Mouse (Mus musculus) adrenal gland, postnatal 25 days (tissue): ENCODE results near the gene Rps21. TPM values are rescaled to one million over a fixed set of nuclear protein-coding genes. Genes with fewer than 3 reads are reported as not detected.
A peak's percentile ranks its signal among the peaks of the same experiment; 100 is the strongest.

Experiments used
- DNase-seq: peaks from one replicate; pipeline ENCODE4 v3.0.0; 2021; ENCODE audit warnings: mixed read lengths
- long read RNA-seq: library from polyadenylated mRNA; stranded (forward); transcript quantifications from one replicate; pipeline ENCODE4 v2.0.0, GENCODE M21; 2021
- total RNA-seq: library from RNA; stranded (reverse); gene quantifications from 2 replicates; pipeline ENCODE4 v1.2.3, GENCODE M21; 2021

Rps21 gene
- total RNA-seq = 728 and 789 TPM in 2 replicates
- long read RNA-seq, transcript Rps21-201 (6 exons, 394 nt) = major isoform, 44 of 127 reads
- long read RNA-seq, partial matches to known transcripts = 83 of 127 reads
- long read RNA-seq, other reads (novel, unspliced or antisense) = 0 of 127 reads

- DNase-seq = peak; percentile 96
Measured at GRCm38 (mm10) chr2:180257001-180257521, at the start of gene Rps21. TSS of gene Rps21 (plus strand) at chr2:180257377.

DNA sequence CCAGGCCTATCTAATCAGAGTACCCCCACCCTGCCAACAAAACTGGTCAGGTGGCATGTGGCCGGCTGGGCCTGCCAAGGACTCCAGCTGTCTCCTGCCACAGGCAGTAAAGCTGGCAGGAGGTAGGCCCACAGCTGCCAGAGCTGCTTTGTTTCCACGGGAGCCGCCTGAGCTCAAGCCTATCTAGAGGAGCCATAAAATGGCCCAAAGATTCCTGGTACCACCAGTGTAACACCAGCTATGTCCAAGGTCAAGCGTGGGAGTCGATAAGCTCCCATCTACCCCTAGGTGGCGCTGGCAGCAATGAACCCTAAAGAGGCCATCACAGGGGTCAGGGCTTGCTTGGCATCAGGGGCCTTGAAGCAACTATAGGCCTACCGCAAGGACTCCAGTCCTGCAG, 49.3 kb upstream of the Rps21 start:
- DNase-seq = peak; percentile 68

DNA sequence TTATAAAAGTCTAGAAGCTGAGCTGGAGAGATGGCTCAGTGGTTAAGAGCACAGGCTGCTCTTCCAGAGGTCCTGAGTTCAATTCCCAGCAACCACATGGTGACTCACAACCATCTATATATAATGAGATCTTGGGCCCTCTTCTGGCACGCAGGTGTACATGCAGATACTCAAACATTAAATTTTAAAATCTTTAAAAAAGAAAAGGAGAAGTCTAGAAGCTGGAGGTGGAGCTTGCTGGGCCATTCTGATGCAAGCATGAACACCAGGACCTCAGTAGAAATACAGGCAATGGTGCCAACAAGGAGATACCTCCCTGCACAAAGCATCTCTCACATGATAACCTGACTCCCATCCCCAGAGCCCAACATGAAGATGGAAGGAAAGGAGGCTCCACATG, 48.2 kb upstream of the Rps21 start:
- no peak for DNase-seq

DNA sequence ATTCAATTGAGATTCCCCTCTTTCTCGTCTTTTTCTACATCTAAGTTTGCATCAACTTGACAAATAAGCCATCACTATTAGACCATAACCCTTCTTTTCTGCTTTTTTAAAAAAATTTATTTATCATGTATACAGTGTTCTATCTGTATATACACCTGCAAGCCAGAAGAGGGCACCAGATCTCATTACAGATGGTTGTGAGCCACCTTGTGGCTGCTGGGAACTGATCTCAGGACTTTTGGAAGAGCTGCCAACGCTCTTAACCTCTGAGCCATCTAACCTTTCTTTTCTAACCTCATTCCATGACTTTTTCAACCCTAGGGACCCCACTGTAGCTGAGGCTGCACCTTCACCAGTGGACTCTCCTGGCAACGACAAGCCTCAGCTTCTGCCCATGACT, 44.9 kb upstream of the Rps21 start:
- DNase-seq = no peak

DNA sequence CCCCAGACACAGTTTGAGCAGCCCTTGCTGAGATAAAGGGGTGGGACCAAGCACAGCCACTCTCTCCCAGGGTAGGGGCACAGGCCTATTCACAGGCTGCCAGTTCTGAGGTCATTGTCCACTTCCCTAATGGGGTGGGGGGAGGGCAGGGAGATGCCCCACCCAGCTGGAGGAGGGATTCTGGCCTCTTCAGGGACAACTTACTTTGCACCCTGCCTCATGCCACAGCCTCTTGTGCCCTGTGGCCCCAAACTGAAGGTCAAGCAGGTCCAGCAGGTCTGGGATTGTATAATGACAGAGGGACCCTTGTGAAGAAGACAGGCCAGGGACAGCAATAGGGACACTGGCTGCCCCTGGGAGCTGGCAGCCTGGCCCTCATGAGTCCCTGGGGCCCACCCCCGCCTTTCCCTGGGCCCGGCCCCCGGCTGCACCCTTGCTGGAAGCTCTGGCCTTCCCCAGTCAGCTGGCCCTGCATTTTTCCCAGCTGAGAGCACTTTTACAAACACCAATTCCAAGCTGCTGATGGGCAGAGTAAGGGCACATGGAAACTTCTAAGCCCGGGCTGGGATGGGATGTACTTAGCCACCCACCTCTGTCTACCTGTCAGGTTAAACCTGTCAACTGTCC, 42.7 kb upstream of the Rps21 start:
- peak; percentile 55 for DNase-seq

- peak; percentile 54 for DNase-seq
Measured at GRCm38 (mm10) chr2:180215011-180215461, 42.1 kb upstream of the Rps21 start.

DNA sequence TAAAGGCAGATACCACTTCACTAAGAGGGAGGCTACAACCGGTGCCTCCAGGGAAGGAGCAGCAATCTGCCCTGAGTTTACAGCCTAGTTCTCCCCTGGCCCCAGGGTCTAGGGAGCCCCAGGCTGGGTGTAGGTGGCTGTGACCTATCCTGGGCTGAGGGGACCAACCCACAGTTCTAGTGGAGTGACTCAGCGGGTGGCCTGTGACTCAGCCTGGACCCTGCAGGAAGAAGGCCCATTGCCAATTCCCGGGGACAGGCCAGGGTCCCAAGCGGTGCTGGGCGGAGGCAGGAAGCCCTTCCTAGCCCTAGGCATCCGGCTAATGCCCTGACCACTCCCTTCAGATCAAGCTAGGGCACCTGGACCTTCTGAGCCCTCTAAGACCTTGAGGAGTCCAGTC, 41.2 kb upstream of the Rps21 start:
- DNase-seq = peak; percentile 82

DNA sequence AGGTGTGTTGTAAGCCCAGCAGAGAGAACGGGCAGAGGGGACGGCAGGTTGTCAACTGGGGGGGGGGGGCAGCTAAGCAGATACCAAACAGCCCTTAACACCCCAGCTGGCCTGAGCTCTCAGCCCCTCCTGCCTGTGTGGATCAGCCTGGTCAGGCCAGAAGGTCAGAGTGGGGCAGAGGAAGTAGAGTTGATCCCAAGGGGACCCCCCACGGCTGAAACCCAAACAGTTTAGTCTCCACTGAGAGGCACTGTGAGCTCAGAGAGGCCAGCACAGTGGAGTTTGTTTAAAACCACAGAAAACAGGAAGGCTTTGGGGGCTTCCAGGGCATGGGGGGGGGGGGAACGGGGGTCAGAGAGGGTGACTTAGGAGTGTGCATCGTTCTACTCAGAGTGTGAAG, 40.3 kb upstream of the Rps21 start:
- DNase-seq = no peak

GRCm38 (mm10) chr2:180217587-180217986, 39.6 kb upstream of the Rps21 start:
- DNase-seq = peak; percentile 76

GRCm38 (mm10) chr2:180218241-180218640, 38.9 kb upstream of the Rps21 start:
- DNase-seq = no peak

- DNase-seq = peak; percentile 44
Measured at GRCm38 (mm10) chr2:180218677-180219076, 38.5 kb upstream of the Rps21 start.

GRCm38 (mm10) chr2:180219145-180219943, 37.8 kb upstream of the Rps21 start:
- DNase-seq = no peak

DNA sequence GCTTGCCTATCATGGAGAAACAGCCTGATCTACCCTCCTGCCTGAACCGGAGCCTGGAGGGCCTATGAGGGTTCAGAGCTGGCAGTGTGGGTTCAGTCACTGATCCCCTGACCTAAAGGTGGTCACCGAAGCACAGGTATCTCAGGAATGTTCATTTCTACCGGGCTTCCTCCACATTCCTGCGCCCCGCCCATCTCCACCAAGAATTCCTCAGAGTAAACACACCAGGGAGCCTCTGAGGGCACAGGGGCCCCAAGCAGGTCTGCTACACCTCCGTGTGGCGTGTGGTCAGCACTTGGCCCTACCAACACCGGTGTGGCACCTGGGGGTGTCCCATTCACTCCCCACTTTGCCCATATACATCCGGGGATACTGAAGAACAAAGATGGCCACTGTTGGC, 37.0 kb upstream of the Rps21 start:
- DNase-seq = no peak

- no peak for DNase-seq
Measured at GRCm38 (mm10) chr2:180221051-180221450, 36.1 kb upstream of the Rps21 start.

- DNase-seq = no peak
Measured at GRCm38 (mm10) chr2:180222250-180222649, 34.9 kb upstream of the Rps21 start.

- DNase-seq = no peak
Measured at GRCm38 (mm10) chr2:180224647-180225043, 32.5 kb upstream of the Rps21 start.

- DNase-seq = peak; percentile 53
Measured at GRCm38 (mm10) chr2:180225044-180225761, 32.0 kb upstream of the Rps21 start.

DNA sequence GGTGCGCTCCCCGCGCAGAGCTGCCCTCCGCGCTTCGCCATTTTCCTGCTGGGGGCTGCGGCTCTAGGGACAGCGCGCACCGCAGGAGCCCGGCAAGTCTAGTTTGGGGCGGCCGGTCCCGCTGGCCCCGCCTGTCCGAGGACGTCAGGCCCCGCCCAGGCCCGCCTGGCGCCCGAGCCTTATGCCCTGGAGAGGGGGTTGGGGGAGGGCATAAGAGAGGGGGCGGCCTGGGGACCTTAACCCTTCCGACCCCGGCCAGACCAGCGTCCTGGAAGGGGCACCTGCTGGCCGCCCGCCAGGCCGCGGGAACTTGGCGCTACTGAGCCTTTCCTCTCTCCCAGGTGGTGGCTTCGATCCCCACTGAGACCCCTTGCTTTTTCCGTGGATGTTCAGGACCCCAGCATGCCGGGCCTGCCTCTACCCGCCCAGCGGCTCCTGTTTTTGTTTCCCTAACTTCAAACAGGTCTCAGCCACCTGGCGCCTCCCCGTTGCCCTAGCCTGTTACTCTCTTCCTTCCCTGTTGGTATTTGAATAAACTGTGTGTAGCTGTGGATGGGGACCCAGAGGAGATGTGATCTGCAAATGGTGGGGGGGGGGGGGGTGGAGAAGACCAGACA, 31.3 kb upstream of the Rps21 start, which contains the start of gene Lama5:
Lama5 (minus strand) TSS at position 98 of the 617 bp plus-strand sequence.
- peak; percentile 81 for DNase-seq

DNA sequence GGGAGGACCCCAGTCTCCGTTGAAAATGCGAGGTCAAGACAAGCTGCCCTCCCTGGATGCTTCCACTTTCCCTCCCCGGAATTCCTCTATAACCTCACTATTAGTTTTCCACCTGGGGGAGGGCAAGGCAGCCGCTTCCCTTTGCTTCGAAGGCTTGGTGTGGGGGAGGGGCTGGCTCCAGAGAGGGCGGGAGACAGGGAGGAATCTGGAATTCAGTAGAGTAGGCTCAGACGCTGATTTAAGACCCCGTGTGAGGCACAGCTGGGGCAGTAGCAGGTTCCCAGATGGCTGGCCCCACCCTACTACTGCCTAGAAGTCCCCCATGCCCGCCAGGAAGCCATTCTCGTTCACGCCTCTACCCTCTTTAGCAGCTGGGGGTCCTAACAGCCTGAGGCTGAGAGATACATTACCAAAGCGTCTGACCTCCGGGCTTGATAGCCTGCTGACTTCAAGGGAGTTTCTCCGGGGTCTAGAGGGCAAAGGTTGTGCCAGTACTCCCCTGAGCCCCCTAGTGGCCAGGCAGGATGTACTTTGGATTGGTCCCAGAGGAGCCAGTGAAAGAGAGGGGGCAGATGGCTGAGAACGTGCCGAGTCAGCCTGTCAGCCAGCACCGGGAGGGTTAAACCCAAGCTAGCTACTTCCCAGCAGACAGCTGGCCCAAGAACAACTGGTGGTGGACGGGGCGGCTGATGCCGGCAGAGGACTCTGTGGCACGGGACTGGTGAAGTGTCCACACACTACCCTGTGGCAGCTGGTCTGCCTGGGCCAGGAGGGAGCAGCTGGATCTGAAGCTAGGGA, 29.7 kb upstream of the Rps21 start:
- DNase-seq = peak; percentile 54

DNA sequence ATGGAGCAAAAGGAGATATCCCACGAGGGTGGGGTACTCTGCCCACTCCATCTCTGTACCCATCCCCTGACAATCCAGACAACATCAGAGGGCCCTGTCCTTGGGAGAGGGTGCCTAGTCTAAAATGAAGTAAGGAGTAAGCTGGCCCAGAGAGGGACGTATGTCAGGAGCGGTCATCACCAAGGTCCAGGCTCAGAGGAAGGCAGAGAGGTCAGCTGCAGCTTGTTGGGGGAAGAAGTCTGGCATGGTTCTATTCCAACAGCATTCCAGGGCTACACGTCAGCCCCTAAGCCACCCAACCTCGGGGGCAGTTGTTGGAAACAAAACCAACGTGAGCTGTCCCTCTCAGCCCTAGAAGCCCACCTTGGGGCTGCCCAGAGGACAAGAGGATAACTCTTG, 29.1 kb upstream of the Rps21 start:
- no peak for DNase-seq

GRCm38 (mm10) chr2:180228592-180228991, 28.6 kb upstream of the Rps21 start:
- DNase-seq = peak; percentile 84
